Comparison of ENCODE assay signal across 16 mouse cellular contexts in the genomic region with DNA sequence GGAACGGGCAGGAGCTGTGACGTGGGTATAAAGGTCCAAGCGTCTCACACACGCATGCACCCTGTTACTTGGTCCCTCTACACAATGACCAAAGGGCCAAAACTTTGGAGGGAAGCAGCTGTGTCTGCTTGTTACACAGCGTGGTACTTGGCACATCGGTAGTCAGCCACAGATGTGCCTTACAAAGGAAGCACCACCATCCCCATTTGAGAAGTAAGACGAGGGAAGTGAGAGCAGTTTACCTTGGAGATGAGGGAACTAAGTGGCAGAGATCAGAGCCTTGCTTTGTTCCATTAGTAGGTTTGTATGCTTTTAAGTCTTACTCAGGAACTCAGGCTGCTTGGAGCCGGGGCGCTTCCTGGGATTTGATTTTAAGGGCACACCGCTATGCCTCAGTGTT.
"Had no signal": no experiment of that assay in that cellular context is flagged by ENCODE, and none has a peak within 500 bp of the region (broad histone marks: within the 10 kb centered on the region; RNA-seq: fewer than 3 reads in every experiment).

No protein-coding gene starts in this region.

- H3K27me3 ChIP-seq: midbrain, embryonic 12.5 days; neural tube, embryonic 12.5 days had no signal

- H3K27ac ChIP-seq: liver, embryonic 14.5 days; midbrain, embryonic 12.5 days; neural tube, embryonic 12.5 days had no signal

- H3K4me3 ChIP-seq: midbrain, embryonic 10.5 days; midbrain, embryonic 12.5 days; neural tube, embryonic 12.5 days had no signal

- H3K9me3 ChIP-seq: midbrain, embryonic 10.5 days; midbrain, embryonic 12.5 days; neural tube, embryonic 12.5 days had no signal

- DNase-seq: lung, adult 18-20 months; lung, embryonic 14.5 days; lung, postnatal 10 days; lung, postnatal 4 days; midbrain, embryonic 14.5 days; retina, postnatal 1 day; right cerebral cortex, adult 18-20 months; right cerebral cortex, postnatal 25 days; thymus, adult 18-20 months; thymus, postnatal 14 days; thymus, postnatal 36 days had no signal

- ATAC-seq: midbrain, embryonic 16.5 days had no signal

- H3K9ac ChIP-seq: liver, embryonic 14.5 days; lung, embryonic 14.5 days; midbrain, embryonic 12.5 days; neural tube, embryonic 12.5 days had no signal

- H3K4me2 ChIP-seq: lung, embryonic 14.5 days; midbrain, embryonic 12.5 days; neural tube, embryonic 12.5 days had no signal
